Mouse (Mus musculus) thymus, adult 2 months (tissue): ENCODE data around the gene Ldlr.

Experiments
- CTCF ChIP-seq: fragments of 200-500 bp; IDR thresholded peaks from 2 replicates; pipeline ENCODE4 v1.5.1; 2012; ENCODE audit warnings: mild to moderate bottlenecking, control low read depth, low read length, moderate library complexity, borderline replicate concordance; ENCODE audit not compliant: control insufficient read depth, poor library complexity, insufficient read depth; ENCODE audit errors: extremely low read depth
- POLR2A ChIP-seq: fragments of 200-500 bp; IDR thresholded peaks from 2 replicates; pipeline ENCODE4 v1.6.1; 2012; ENCODE audit warnings: mild to moderate bottlenecking, low read length, control low read depth, moderate library complexity; ENCODE audit not compliant: control insufficient read depth, poor library complexity, insufficient read depth; ENCODE audit errors: extremely low read depth

GRCm38 (mm10) chr9:21752252-21752792 lies 29.0 kb downstream of the Ldlr start:
- TF ChIP-seq POLR2A (no peak), CTCF (no peak)
